Mouse (Mus musculus) monocyte, adult 5-6 weeks (primary cell): ENCODE results near the gene Esp34. TPM values are rescaled to one million over a fixed set of nuclear protein-coding genes. Genes with fewer than 3 reads are reported as not detected.

Experiments
- ATAC-seq: fragments of 153-309, 156-312 bp; replicated peaks from 2 replicates; pipeline ENCODE4 v1.8.0; 2017; ENCODE audit warnings: mild to moderate bottlenecking; ENCODE audit not compliant: low TSS enrichment, insufficient number of reproducible peaks, severe bottlenecking, poor library complexity, low FRiP score
- total RNA-seq: library from RNA; stranded (forward); fragments of 200-1000, 200-491, 200-594 nt; gene quantifications from 3 replicates; pipeline ENCODE4 v1.2.3, GENCODE M21; 2017

Gene Esp34
- not detected in 3 replicates for total RNA-seq

- no peak for ATAC-seq
Measured at GRCm38 (mm10) chr17:38553892-38554291, at the start of gene Esp34. Gene Esp34 (plus strand): TSS chr17:38554192.

GRCm38 (mm10) chr17:38562527-38562926, 8.5 kb downstream of the Esp34 start:
- no peak for ATAC-seq

Other genes with a start within 250 kb of the Esp34 start
- not detected in 3 replicates for gene Olfr137, start 246.6 kb upstream of the Esp34 start, total RNA-seq
- not detected in 3 replicates for gene Olfr136, start 224.4 kb upstream of the Esp34 start, total RNA-seq
- gene Esp36, start 134.0 kb upstream of the Esp34 start, total RNA-seq: not detected in 3 replicates
- gene Esp31, start 85.3 kb downstream of the Esp34 start, total RNA-seq: not detected in 3 replicates